ENCODE assay signal across 37 mouse cellular contexts in genomic region chr11:70099102-70099501, GRCm38 (mm10). TPM values are rescaled to one million over a fixed set of nuclear protein-coding genes. Genes with fewer than 3 reads are reported as not detected.
"Had no signal": no experiment of that assay in that cellular context is flagged by ENCODE, and none has a peak within 500 bp of the region (broad histone marks: within the 10 kb centered on the region; RNA-seq: fewer than 3 reads in every experiment).

No protein-coding gene starts in this region.

- DNase-seq: left cerebral cortex, postnatal 4 days; liver; liver, embryonic 13.5 days; liver, postnatal 0 days; lung, adult 18-20 months; lung, adult 2 months; lung, embryonic 14.5 days; lung, postnatal 10 days; lung, postnatal 14 days; lung, postnatal 36 days; lung, postnatal 4 days; midbrain, embryonic 14.5 days had no signal

RNA-seq across cellular contexts. Expression of gene Asgr2, which starts 6.7 kb away (rescaled TPM):
- total RNA-seq: left cerebral cortex, postnatal 10 days; left cerebral cortex, postnatal 14 days; left cerebral cortex, postnatal 25 days; left cerebral cortex, postnatal 36 days; left cerebral cortex, postnatal 4 days; megakaryocyte-erythroid progenitor cell, adult 5-6 weeks; midbrain, postnatal 0 days had no signal
- polyA plus RNA-seq: limb, embryonic 10.5 days; limb, embryonic 11.5 days; limb, embryonic 12.5 days; limb, embryonic 13.5 days; lung, embryonic 16.5 days; lung, postnatal 0 days; midbrain, embryonic 10.5 days; midbrain, embryonic 11.5 days; midbrain, embryonic 12.5 days; midbrain, embryonic 13.5 days; midbrain, embryonic 14.5 days; midbrain, embryonic 15.5 days; midbrain, embryonic 16.5 days; midbrain, postnatal 0 days had no signal

RNA-seq across cellular contexts. Expression of gene Mgl2, which starts 31.0 kb away (rescaled TPM):
- total RNA-seq: liver, adult 2 months; megakaryocyte-erythroid progenitor cell, adult 5-6 weeks had no signal
- polyA plus RNA-seq: limb, embryonic 11.5 days; limb, embryonic 12.5 days; midbrain, embryonic 10.5 days; neural tube, embryonic 11.5 days had no signal

RNA-seq across cellular contexts. Expression of gene Asgr1, which starts 45.2 kb away (rescaled TPM):
- total RNA-seq: megakaryocyte progenitor cell, adult 5-6 weeks; megakaryocyte, adult 5-6 weeks; megakaryocyte-erythroid progenitor cell, adult 5-6 weeks; monocyte, adult 5-6 weeks had no signal
- polyA plus RNA-seq: lung, embryonic 14.5 days; lung, embryonic 16.5 days; macrophage had no signal

RNA-seq across cellular contexts. Expression of gene Clec10a, which starts 56.9 kb away (rescaled TPM):
- polyA plus RNA-seq: limb, embryonic 10.5 days; limb, embryonic 11.5 days; limb, embryonic 12.5 days; liver, embryonic 12.5 days had no signal
